9 mouse cellular contexts compared by ENCODE assay signal in the genomic region with DNA sequence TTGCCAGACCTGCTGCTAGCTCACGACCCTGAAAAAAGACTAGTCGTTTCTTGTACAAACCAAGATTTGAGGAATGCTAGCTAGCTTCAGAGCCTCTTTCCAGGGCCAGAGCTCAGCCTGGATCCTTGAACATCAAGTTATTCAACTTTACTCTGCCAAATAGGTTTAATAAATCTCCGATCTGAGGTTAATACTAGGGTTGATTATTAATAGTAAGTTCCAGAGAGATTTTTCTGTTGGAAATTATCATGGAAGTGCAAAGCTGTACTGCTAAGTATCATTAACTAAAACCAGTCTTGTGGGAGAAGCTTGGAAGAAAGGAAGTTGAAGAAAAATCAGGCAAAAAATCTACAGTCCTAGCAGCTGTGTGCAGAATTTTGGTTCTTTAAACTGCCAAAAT. TPM values are rescaled to one million over a fixed set of nuclear protein-coding genes. Genes with fewer than 3 reads are reported as not detected.
A peak's percentile ranks its signal among the peaks of the same experiment; 100 is the strongest.
DNase-seq lines count a peak whose midpoint lies in the region; ATAC-seq and TF ChIP-seq lines count a peak whose summit lies in the region.
"Had no signal": no experiment of that assay in that cellular context is flagged by ENCODE, and none has a peak within 500 bp of the region (broad histone marks: within the 10 kb centered on the region; RNA-seq: fewer than 3 reads in every experiment).

No protein-coding gene starts in this region.

- 29% methylated on average over 3 of the region's 3 CpGs for WGBS in forebrain, embryonic 14.5 days
- 15% methylated on average over 3 of the region's 3 CpGs for WGBS in limb, embryonic 14.5 days
- whole genome bisulfite sequencing in stomach, embryonic 16.5 days: 11% methylated on average over 3 of the region's 3 CpGs

- H3K27ac ChIP-seq in forebrain, embryonic 14.5 days (ENCODE audit: low read depth, low read length): no peak overlapping the region; the same call in 1 of the 2 replicates
- peak overlapping the region; percentile 97 for H3K27ac ChIP-seq in limb, embryonic 14.5 days (replicated peaks; ENCODE audit: low read depth, low read length)
- peak overlapping the region; percentile 99 for H3K27ac ChIP-seq in stomach, embryonic 16.5 days (ENCODE audit: low read length)

- H3K9ac ChIP-seq in forebrain, embryonic 14.5 days (ENCODE audit: low read length): peak overlapping the region; percentile 97
- peak overlapping the region; percentile 96 for H3K9ac ChIP-seq in limb, embryonic 14.5 days (ENCODE audit: low read depth, low read length, severe bottlenecking)
- peak overlapping the region; percentile 98 for H3K9ac ChIP-seq in stomach, embryonic 16.5 days (ENCODE audit: low read length)

- no peaks in the 10 kb centered on the region for H3K27me3 ChIP-seq in megakaryocyte, embryonic 14.5 days (replicated peaks)
- no peaks in the 10 kb centered on the region; the same call in 1 of the 2 replicates for H3K27me3 ChIP-seq in forebrain, embryonic 14.5 days (replicated peaks; ENCODE audit: control insufficient read depth, insufficient read depth, low read length)
- no peaks in the 10 kb centered on the region for H3K27me3 ChIP-seq in limb, embryonic 14.5 days (ENCODE audit: control insufficient read depth, insufficient read depth, low read length)
- H3K27me3 ChIP-seq in stomach, embryonic 16.5 days (ENCODE audit: control insufficient read depth, insufficient read depth, low read length): no peaks in the 10 kb centered on the region

- TF ChIP-seq POLR2A in limb, embryonic 14.5 days (IDR thresholded peaks at IDR 0.05; ENCODE audit: borderline replicate concordance, extremely low read depth, insufficient read depth, insufficient read length): no peak

- H3K9me3 ChIP-seq in megakaryocyte, embryonic 14.5 days: no peaks in the 10 kb centered on the region
- no peaks in the 10 kb centered on the region for H3K9me3 ChIP-seq in forebrain, embryonic 14.5 days (replicated peaks; ENCODE audit: control insufficient read depth, low read length)
- no peaks in the 10 kb centered on the region for H3K9me3 ChIP-seq in limb, embryonic 14.5 days (ENCODE audit: control insufficient read depth, low read length)
- no peaks in the 10 kb centered on the region for H3K9me3 ChIP-seq in stomach, embryonic 16.5 days (replicated peaks; ENCODE audit: control insufficient read depth, low read length)

- no peak for DNase-seq in forebrain, embryonic 14.5 days (ENCODE audit: low spot score)
- no peak for DNase-seq in limb, embryonic 14.5 days (ENCODE audit: low spot score)
- DNase-seq in thymus, adult 18-20 months: no peak
- DNase-seq in retina, embryonic 14.5 days (ENCODE audit: low spot score): no peak
- DNase-seq: adrenal gland, postnatal 25 days had no signal

- no peak for ATAC-seq in megakaryocyte, adult 5-6 weeks (ENCODE audit: poor library complexity, severe bottlenecking)
- no peak for ATAC-seq in forebrain, embryonic 14.5 days
- ATAC-seq in limb, embryonic 14.5 days (ENCODE audit: low FRiP score, low read depth): no peak
- ATAC-seq in stomach, embryonic 16.5 days (ENCODE audit: insufficient read depth, low FRiP score): no peak
- ATAC-seq: inflammation-experienced regulatory T-cells, adult 6 months had no signal

- H3K4me1 ChIP-seq in megakaryocyte, embryonic 14.5 days: peaks cover 16% of the 10 kb centered on the region
- H3K4me1 ChIP-seq in forebrain, embryonic 14.5 days (ENCODE audit: control insufficient read depth, insufficient read depth, low read length): peaks cover 10% of the 10 kb centered on the region; the same call in 1 of the 2 replicates
- peaks cover 12% of the 10 kb centered on the region; the same call in 1 of the 2 replicates for H3K4me1 ChIP-seq in limb, embryonic 14.5 days (ENCODE audit: control insufficient read depth, insufficient read depth, low read length)
- peaks cover 7% of the 10 kb centered on the region for H3K4me1 ChIP-seq in stomach, embryonic 16.5 days (ENCODE audit: control insufficient read depth, insufficient read depth, low read length)

- no peaks in the 10 kb centered on the region for H3K36me3 ChIP-seq in megakaryocyte, embryonic 14.5 days (replicated peaks; ENCODE audit: low read length)
- H3K36me3 ChIP-seq in forebrain, embryonic 14.5 days (ENCODE audit: control insufficient read depth, insufficient read depth, low read length): no peaks in the 10 kb centered on the region; the same call in 1 of the 2 replicates
- H3K36me3 ChIP-seq in limb, embryonic 14.5 days (ENCODE audit: control insufficient read depth, insufficient read depth, low read length): peaks cover 6% of the 10 kb centered on the region
- H3K36me3 ChIP-seq in stomach, embryonic 16.5 days (ENCODE audit: control insufficient read depth, insufficient read depth, low read length): no peaks in the 10 kb centered on the region

- H3K4me2 ChIP-seq in forebrain, embryonic 14.5 days (ENCODE audit: low read length): peak overlapping the region; percentile 94
- peak overlapping the region; percentile 96 for H3K4me2 ChIP-seq in limb, embryonic 14.5 days (replicated peaks; ENCODE audit: low read depth, low read length, severe bottlenecking)
- H3K4me2 ChIP-seq in stomach, embryonic 16.5 days (ENCODE audit: low read depth, low read length): peak overlapping the region; percentile 63

- peak overlapping the region; percentile 97 for H3K4me3 ChIP-seq in megakaryocyte, embryonic 14.5 days (replicated peaks)
- peak overlapping the region; percentile 83 for H3K4me3 ChIP-seq in forebrain, embryonic 14.5 days (ENCODE audit: low read depth, low read length)
- H3K4me3 ChIP-seq in limb, embryonic 14.5 days (replicated peaks; ENCODE audit: low read length): peak overlapping the region; percentile 87
- peak overlapping the region; percentile 89 for H3K4me3 ChIP-seq in stomach, embryonic 16.5 days (replicated peaks; ENCODE audit: low read length)

RNA-seq across cellular contexts. Expression of a gene that starts 1.2 kb away (rescaled TPM):
- 16.9 and 44.2 TPM in 2 replicates for polyA plus RNA-seq in megakaryocyte, embryonic 14.5 days (2012; ENCODE audit: insufficient read depth, low replicate concordance)
- 324 and 340 TPM in 2 replicates for total RNA-seq in megakaryocyte, adult 5-6 weeks (2015)
- total RNA-seq in megakaryocyte, adult 5-6 weeks (2017): 83.8 and 92.4 TPM in 2 replicates
- 114 and 123 TPM in 2 replicates for polyA plus RNA-seq in forebrain, embryonic 14.5 days (2014; fragmentation: Nextera tagmentation; extraction: Ambion mirVana)
- 137 and 161 TPM in 2 replicates for polyA plus RNA-seq in limb, embryonic 14.5 days (2012; rRNA removed)
- polyA plus RNA-seq in limb, embryonic 14.5 days (2014; fragmentation: Nextera tagmentation; extraction: Ambion mirVana): 87.9 and 93.7 TPM in 2 replicates
- 75.8 and 76.8 TPM in 2 replicates for polyA plus RNA-seq in stomach, embryonic 16.5 days (2015; fragmentation: Nextera tagmentation; extraction: Ambion mirVana)
